Mouse (Mus musculus) liver, postnatal 0 days (tissue): ENCODE measurements around the gene Dennd5a.

ENCODE experiments used
- CTCF ChIP-seq: sonication (generic); IDR thresholded peaks from 2 replicates; pipeline ENCODE4 v1.5.1; 2016; ENCODE audit warnings: antibody characterized with exemption, low read depth
- EP300 ChIP-seq: IDR thresholded peaks from 2 replicates; pipeline ENCODE4 v1.6.1; 2016; ENCODE audit warnings: antibody characterized with exemption, low read depth, mild to moderate bottlenecking

GRCm38 (mm10) chr7:110006471-110007195 is 46.4 kb upstream of the Dennd5a start:
- TF ChIP-seq CTCF: no peak
- TF ChIP-seq EP300: no peak
